Mouse (Mus musculus) heart, postnatal 0 days (tissue): ENCODE measurements around the gene Neurod6.

Experiments used
- CTCF ChIP-seq: IDR thresholded peaks from 2 replicates; pipeline ENCODE4 v1.5.1; 2016; ENCODE audit warnings: antibody characterized with exemption, control low read depth, low read depth
- EP300 ChIP-seq: IDR thresholded peaks from 2 replicates; pipeline ENCODE4 v1.6.1; 2016; ENCODE audit warnings: antibody characterized with exemption, low read depth

GRCm38 (mm10) chr6:55682886-55683285 is 1.8 kb upstream of the Neurod6 start:
- TF ChIP-seq CTCF = no peak
- TF ChIP-seq EP300 = no peak
